In genomic region chr3:95246465-95247231, GRCm38 (mm10) we compare ENCODE assay signal across 9 mouse cellular contexts. TPM values are rescaled to one million over a fixed set of nuclear protein-coding genes. Genes with fewer than 3 reads are reported as not detected.
DNase-seq lines count a peak whose midpoint lies in the region; ATAC-seq and TF ChIP-seq lines count a peak whose summit lies in the region.
"Had no signal": no experiment of that assay in that cellular context is flagged by ENCODE, and none has a peak within 500 bp of the region (broad histone marks: within the 10 kb centered on the region; RNA-seq: fewer than 3 reads in every experiment).

No protein-coding gene starts in this region.

- no peaks in the 10 kb centered on the region for H3K27me3 ChIP-seq in lung, embryonic 15.5 days
- H3K27me3 ChIP-seq: embryonic facial prominence, embryonic 15.5 days had no signal

- ATAC-seq in lung, embryonic 15.5 days (ENCODE audit: borderline replicate concordance, extremely low read depth, low FRiP score, low TSS enrichment), result peak; percentile 39; the same call in 1 of the 2 replicates

- peak overlapping the region; percentile 31; the same call in 1 of the 2 replicates for H3K27ac ChIP-seq in gastrocnemius, adult 2 months
- H3K27ac ChIP-seq in lung, embryonic 15.5 days, result no peak overlapping the region
- H3K27ac ChIP-seq: embryonic facial prominence, embryonic 15.5 days had no signal

- H3K36me3 ChIP-seq in lung, embryonic 15.5 days, result no peaks in the 10 kb centered on the region

- no peak for TF ChIP-seq CTCF in gastrocnemius, adult 2 months (IDR thresholded peaks at IDR 0.05)

- H3K9me3 ChIP-seq in lung, embryonic 15.5 days, result no peaks in the 10 kb centered on the region
- H3K9me3 ChIP-seq: embryonic facial prominence, embryonic 15.5 days had no signal

- 0 out of 2 replicates have a peak, but pooled peaks cover 13% of the 10 kb centered on the region for H3K4me1 ChIP-seq in lung, embryonic 15.5 days

- intact Hi-C loops in gastrocnemius, adult 2 months (cut with DNase I), result no loop called here
- intact Hi-C loops in gastrocnemius, postnatal 36 days (cut with DNase I), result no loop called here

- WGBS in lung, embryonic 15.5 days, result 70% methylated on average over 5 of the region's 5 CpGs

- H3K9ac ChIP-seq in lung, embryonic 15.5 days, result no peak overlapping the region
- H3K9ac ChIP-seq: embryonic facial prominence, embryonic 15.5 days had no signal

- no peak for DNase-seq in gastrocnemius, adult 2 months
- no peak for DNase-seq in gastrocnemius, postnatal 36 days
- peak; percentile 26 to 58 for DNase-seq in spleen, postnatal 10 days (ENCODE audit: low spot score in 2 of 2)
- no peak for DNase-seq in spleen, adult 18-20 months
- DNase-seq in gastrocnemius, postnatal 25 days, result peak; percentile 25
- DNase-seq in thymus, postnatal 36 days, result no peak
- no peak for DNase-seq in natural killer cell, adult 2 months (ENCODE audit: low spot score in 2 of 2)

- H3K4me3 ChIP-seq in gastrocnemius, adult 2 months, result no peak overlapping the region
- H3K4me3 ChIP-seq in lung, embryonic 15.5 days, result no peak overlapping the region
- H3K4me3 ChIP-seq: embryonic facial prominence, embryonic 15.5 days had no signal

- no peak overlapping the region for H3K4me2 ChIP-seq in lung, embryonic 15.5 days
- H3K4me2 ChIP-seq: embryonic facial prominence, embryonic 15.5 days had no signal

RNA-seq across cellular contexts. Expression of gene Bnipl, which starts 4.3 kb away (rescaled TPM):
- total RNA-seq in gastrocnemius, adult 2 months (2021), result under 1 TPM in 1 of 2 experiments, not detected in 1; 0.31 TPM
- total RNA-seq in gastrocnemius, postnatal 36 days (2021), result not detected
- total RNA-seq in gastrocnemius, postnatal 25 days (2021), result not detected
- polyA plus RNA-seq in lung, embryonic 15.5 days (2015; fragmentation: Nextera tagmentation; extraction: Ambion mirVana), result 4.0 and 4.1 TPM in 2 replicates

RNA-seq across cellular contexts. Expression of gene Gm128, which starts 5.2 kb away (rescaled TPM):
- total RNA-seq in gastrocnemius, adult 2 months (2021), result under 1 TPM in 1 of 2 experiments, not detected in 1; 0.11 TPM
- total RNA-seq in gastrocnemius, postnatal 36 days (2021), result not detected
- not detected for total RNA-seq in gastrocnemius, postnatal 25 days (2021)
- polyA plus RNA-seq in lung, embryonic 15.5 days (2015; fragmentation: Nextera tagmentation; extraction: Ambion mirVana), result 0.32 and 0.60 TPM in 2 replicates

RNA-seq across cellular contexts. Expression of gene Mllt11, which starts 14.7 kb away (rescaled TPM):
- total RNA-seq in gastrocnemius, adult 2 months (2021), result 10 to 100 TPM; 52.0 to 84.9 TPM
- total RNA-seq in gastrocnemius, postnatal 36 days (2021), result 10 to 100 TPM; 48.5 to 63.2 TPM
- 10 to 100 TPM; 34.4 to 42.4 TPM for total RNA-seq in gastrocnemius, postnatal 25 days (2021)
- polyA plus RNA-seq in lung, embryonic 15.5 days (2015; fragmentation: Nextera tagmentation; extraction: Ambion mirVana), result 10.7 and 11.6 TPM in 2 replicates

RNA-seq across cellular contexts. Expression of gene Cdc42se1, which starts 18.1 kb away (rescaled TPM):
- 10 to 100 TPM; 13.7 to 16.4 TPM for total RNA-seq in gastrocnemius, adult 2 months (2021)
- total RNA-seq in gastrocnemius, postnatal 36 days (2021), result 10 to 100 TPM; 14.2 to 18.4 TPM
- total RNA-seq in gastrocnemius, postnatal 25 days (2021), result 10 to 100 TPM; 15.5 TPM
- 111 and 115 TPM in 2 replicates for polyA plus RNA-seq in lung, embryonic 15.5 days (2015; fragmentation: Nextera tagmentation; extraction: Ambion mirVana)

RNA-seq across cellular contexts. Expression of gene Gabpb2, which starts 28.9 kb away (rescaled TPM):
- 10 to 100 TPM in 1 of 2 experiments, 1 to 10 TPM in 1; 9.1 to 12.0 TPM for total RNA-seq in gastrocnemius, adult 2 months (2021)
- 1 to 10 TPM; 6.6 to 8.0 TPM for total RNA-seq in gastrocnemius, postnatal 36 days (2021)
- 1 to 10 TPM; 8.2 to 8.3 TPM for total RNA-seq in gastrocnemius, postnatal 25 days (2021)
- polyA plus RNA-seq in lung, embryonic 15.5 days (2015; fragmentation: Nextera tagmentation; extraction: Ambion mirVana), result 9.9 and 11.2 TPM in 2 replicates

Comparison
In these comparisons a context has a peak if more than half of its experiments do, and no peak if none do; other contexts are left out.
1. DNase-seq: peak in spleen, postnatal 10 days (2 of 2) and gastrocnemius, postnatal 25 days (single experiment); none in gastrocnemius, adult 2 months (single experiment), gastrocnemius, postnatal 36 days (0 of 2), spleen, adult 18-20 months (0 of 2), thymus, postnatal 36 days (0 of 2) and natural killer cell, adult 2 months (0 of 2).